Mouse (Mus musculus) adrenal gland, postnatal 4 days (tissue): ENCODE measurements around the gene Alox12. TPM values are rescaled to one million over a fixed set of nuclear protein-coding genes. Genes with fewer than 3 reads are reported as not detected.

Source experiments
- DNase-seq, 2 experiments: peaks; one replicate each; pipeline ENCODE4 v3.0.0; 2021 to 2022; ENCODE audit warnings: low spot score in 2 of 2, mixed read lengths in 2 of 2
- total RNA-seq, 2 experiments: library from RNA; stranded (reverse); gene quantifications; 2 replicates each; pipeline ENCODE4 v1.2.3; 2021

The Alox12 gene
- total RNA-seq, 2 experiments from 2014 or later, result 3.4 to 3.7 TPM

- DNase-seq, result peak; percentile 51 to 60
Measured at GRCm38 (mm10) chr11:70239541-70240279, 15.4 kb downstream of the Alox12 start, which contains the start of the genes Gm21988 and Rnasek. TSS of gene Gm21988 (minus strand) at chr11:70239830. TSS of gene Rnasek (minus strand) at chr11:70239842.

- no peak for DNase-seq
Measured at GRCm38 (mm10) chr11:70238591-70239440, 16.3 kb downstream of the Alox12 start.

GRCm38 (mm10) chr11:70237457-70238167 is 17.5 kb downstream of the Alox12 start, which contains the start of gene 0610010K14Rik:
TSS of gene 0610010K14Rik (minus strand) at chr11:70237914.
- peak; percentile 95 to 96 for DNase-seq

- DNase-seq, result no peak
Measured at GRCm38 (mm10) chr11:70236717-70237116, 18.4 kb downstream of the Alox12 start.

GRCm38 (mm10) chr11:70235254-70235900 is 19.8 kb downstream of the Alox12 start:
- DNase-seq, result no peak

GRCm38 (mm10) chr11:70234497-70234896 is 20.7 kb downstream of the Alox12 start:
- DNase-seq, result no peak

- DNase-seq, result no peak
Measured at GRCm38 (mm10) chr11:70234037-70234436, 21.1 kb downstream of the Alox12 start.

- no peak for DNase-seq
Measured at GRCm38 (mm10) chr11:70233016-70233415, 22.1 kb downstream of the Alox12 start.

GRCm38 (mm10) chr11:70232546-70232945 is 22.6 kb downstream of the Alox12 start:
- peak in 1 of 2 experiments; percentile 50 for DNase-seq

- peak; percentile 64 for DNase-seq
Measured at GRCm38 (mm10) chr11:70230239-70230727, 24.9 kb downstream of the Alox12 start.

- no peak for DNase-seq
Measured at GRCm38 (mm10) chr11:70229260-70230010, 25.7 kb downstream of the Alox12 start, which contains the start of gene Bcl6b. TSS of gene Bcl6b (minus strand) at chr11:70229798.

- peak; percentile 55 to 59 for DNase-seq
Measured at GRCm38 (mm10) chr11:70228828-70229227, 26.3 kb downstream of the Alox12 start.

- no peak for DNase-seq
Measured at GRCm38 (mm10) chr11:70227661-70228245, 27.4 kb downstream of the Alox12 start.

GRCm38 (mm10) chr11:70227126-70227525 is 28.0 kb downstream of the Alox12 start:
- no peak for DNase-seq

- DNase-seq, result no peak
Measured at GRCm38 (mm10) chr11:70226602-70226890, 28.6 kb downstream of the Alox12 start.

GRCm38 (mm10) chr11:70225798-70226601 is 29.2 kb downstream of the Alox12 start:
- DNase-seq, result no peak

- no peak for DNase-seq
Measured at GRCm38 (mm10) chr11:70223724-70224123, 31.4 kb downstream of the Alox12 start.

GRCm38 (mm10) chr11:70221603-70222500 is 33.3 kb downstream of the Alox12 start:
- DNase-seq, result no peak
